In genomic region chr2:21091058-21091971, GRCm38 (mm10) we compare ENCODE assay signal across 8 mouse cellular contexts.
DNase-seq lines count a peak whose midpoint lies in the region; ATAC-seq lines count a peak whose summit lies in the region.

No protein-coding gene starts in this region.

- WGBS in midbrain, embryonic 14.5 days: 58% methylated on average over 4 of the region's 4 CpGs
- 74% methylated on average over 4 of the region's 4 CpGs for WGBS in midbrain, embryonic 11.5 days

- H3K4me2 ChIP-seq in midbrain, embryonic 14.5 days (ENCODE audit: low read length): no peak overlapping the region
- H3K4me2 ChIP-seq in midbrain, embryonic 11.5 days: no peak overlapping the region

- no peaks in the 10 kb centered on the region for H3K9me3 ChIP-seq in midbrain, embryonic 14.5 days (ENCODE audit: control insufficient read depth, low read length)
- no peaks in the 10 kb centered on the region for H3K9me3 ChIP-seq in midbrain, embryonic 11.5 days (ENCODE audit: control insufficient read depth, low read length)

- H3K27me3 ChIP-seq in midbrain, embryonic 14.5 days (ENCODE audit: control insufficient read depth, insufficient read depth, low read length): no peaks in the 10 kb centered on the region
- no peaks in the 10 kb centered on the region for H3K27me3 ChIP-seq in midbrain, embryonic 11.5 days (ENCODE audit: control insufficient read depth, insufficient read depth, low read length)

- no peak overlapping the region for H3K27ac ChIP-seq in midbrain, embryonic 14.5 days (replicated peaks; ENCODE audit: low read depth, low read length)
- H3K27ac ChIP-seq in midbrain, embryonic 11.5 days (ENCODE audit: low read depth, low read length): no peak overlapping the region

- intact Hi-C loops in left cerebral cortex, postnatal 36 days (cut with DNase I): loop anchor here (1.0 kb wide), 1 partner anchor 54 kb away; no protein-coding TSS in a partner anchor

- H3K9ac ChIP-seq in midbrain, embryonic 14.5 days (replicated peaks; ENCODE audit: low read length): no peak overlapping the region
- no peak overlapping the region for H3K9ac ChIP-seq in midbrain, embryonic 11.5 days (ENCODE audit: low read length)

- H3K36me3 ChIP-seq in midbrain, embryonic 14.5 days (ENCODE audit: control insufficient read depth, insufficient read depth, low read length): no peaks in the 10 kb centered on the region
- H3K36me3 ChIP-seq in midbrain, embryonic 11.5 days (ENCODE audit: control insufficient read depth, insufficient read depth, low read length): no peaks in the 10 kb centered on the region

- peaks cover 3% of the 10 kb centered on the region; the same call in 1 of the 2 replicates for H3K4me1 ChIP-seq in midbrain, embryonic 14.5 days (ENCODE audit: control insufficient read depth, insufficient read depth, low read length)
- H3K4me1 ChIP-seq in midbrain, embryonic 11.5 days (ENCODE audit: control insufficient read depth, insufficient read depth, low read length): no peaks in the 10 kb centered on the region

- peak; percentile 35 for DNase-seq in midbrain, embryonic 14.5 days
- DNase-seq in midbrain, embryonic 11.5 days (ENCODE audit: low spot score, missing footprints): no peak
- peak; percentile 80 to 82 for DNase-seq in cerebellum, postnatal 10 days
- peak; percentile 48 for DNase-seq in kidney, adult 9 months
- peak; percentile 33 to 56 for DNase-seq in left cerebral cortex, postnatal 36 days (ENCODE audit: low spot score in 2 of 2)
- no peak for DNase-seq in thymus, postnatal 25 days
- no peak for DNase-seq in urinary bladder, adult 18-20 months (ENCODE audit: low spot score in 2 of 2)
- no peak for DNase-seq in spleen, postnatal 4 days (ENCODE audit: low spot score in 2 of 2)

- no peak for ATAC-seq in midbrain, embryonic 14.5 days (ENCODE audit: low FRiP score, low TSS enrichment)
- no peak for ATAC-seq in midbrain, embryonic 11.5 days (ENCODE audit: low FRiP score)

- no peak overlapping the region for H3K4me3 ChIP-seq in midbrain, embryonic 14.5 days (replicated peaks; ENCODE audit: low read depth, low read length)
- H3K4me3 ChIP-seq in midbrain, embryonic 11.5 days (ENCODE audit: low read depth, low read length): no peak overlapping the region

Comparison
In these comparisons a context has a peak if more than half of its experiments do, and no peak if none do; other contexts are left out.
1. DNase-seq: peak in midbrain, embryonic 14.5 days (single experiment), cerebellum, postnatal 10 days (2 of 2), kidney, adult 9 months (single experiment) and left cerebral cortex, postnatal 36 days (2 of 2); none in midbrain, embryonic 11.5 days (single experiment), thymus, postnatal 25 days (single experiment), urinary bladder, adult 18-20 months (0 of 2) and spleen, postnatal 4 days (0 of 2).